Mouse (Mus musculus): Measurements from ENCODE around the gene Olfr231. TPM values are rescaled to one million over a fixed set of nuclear protein-coding genes. Genes with fewer than 3 reads are reported as not detected.

Olfr231 gene
- polyA plus RNA-seq (2017; shearing (Covaris generic)): not detected

DNA sequence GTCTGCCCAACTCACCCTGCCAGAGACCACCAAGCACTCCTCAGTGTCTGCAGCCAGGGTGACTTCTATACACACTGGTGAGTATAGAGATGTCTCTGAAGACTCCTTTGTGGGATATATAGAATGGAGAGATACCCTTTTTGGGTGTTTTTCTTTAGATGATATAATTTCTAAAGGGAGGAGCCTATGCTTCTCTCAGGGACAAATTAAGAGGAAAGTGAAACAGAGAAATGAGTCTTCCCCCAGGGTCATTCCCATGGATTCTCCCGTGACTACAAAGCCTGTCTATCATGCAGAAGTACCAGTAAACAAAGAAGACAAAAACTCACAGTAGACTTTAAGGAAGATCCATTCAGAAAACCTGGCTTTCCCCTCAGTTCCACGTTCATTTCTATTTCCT, at the start of gene Olfr231:
Gene Olfr231, minus strand, starts transcription at position 101 of the 400 bp plus-strand sequence.

DNA sequence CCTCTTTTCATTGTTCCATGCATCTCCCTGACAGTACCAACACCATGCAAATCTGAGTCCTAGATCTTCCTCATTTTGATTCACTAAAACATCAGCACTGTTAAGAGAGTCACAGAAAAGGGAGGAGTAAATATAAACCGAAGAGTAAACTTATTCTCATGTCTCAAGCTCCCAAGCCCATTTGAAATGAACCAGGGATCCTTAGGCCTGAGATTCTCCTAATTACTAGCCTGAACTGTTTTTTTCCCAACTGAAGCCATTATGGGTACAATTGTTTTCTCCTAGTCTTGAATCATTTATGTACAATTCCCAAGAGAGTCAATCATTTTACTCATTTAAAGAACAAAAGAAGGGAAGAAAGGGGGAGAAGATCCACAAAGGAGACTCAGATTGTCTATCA, 34.4 kb upstream of the Olfr231 start, which contains the start of gene Olfr420:
Gene Olfr420, plus strand, starts transcription at position 301 of the 400 bp plus-strand sequence.

DNA sequence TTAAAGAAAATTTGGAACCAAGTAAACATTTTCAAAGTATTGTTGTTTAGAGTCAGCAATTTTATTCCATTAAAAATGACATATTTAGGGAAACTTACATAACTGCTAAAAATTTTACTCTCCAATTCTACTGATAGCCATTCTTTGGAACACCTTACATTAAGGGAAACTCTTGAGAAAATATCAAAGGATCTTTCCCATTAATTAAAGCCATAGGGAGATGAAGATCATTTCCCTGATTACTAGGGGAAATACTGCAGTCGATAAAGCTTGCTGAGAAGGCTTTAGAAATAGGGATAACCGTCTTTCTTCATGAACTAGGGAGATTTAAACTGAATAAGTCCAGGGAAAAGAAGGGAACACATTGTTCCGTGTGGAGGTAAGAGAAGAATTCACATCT, 10.3 kb upstream of the Olfr231 start, which contains the start of gene Olfr424:
Gene Olfr424, plus strand, starts transcription at position 301 of the 400 bp plus-strand sequence.

DNA sequence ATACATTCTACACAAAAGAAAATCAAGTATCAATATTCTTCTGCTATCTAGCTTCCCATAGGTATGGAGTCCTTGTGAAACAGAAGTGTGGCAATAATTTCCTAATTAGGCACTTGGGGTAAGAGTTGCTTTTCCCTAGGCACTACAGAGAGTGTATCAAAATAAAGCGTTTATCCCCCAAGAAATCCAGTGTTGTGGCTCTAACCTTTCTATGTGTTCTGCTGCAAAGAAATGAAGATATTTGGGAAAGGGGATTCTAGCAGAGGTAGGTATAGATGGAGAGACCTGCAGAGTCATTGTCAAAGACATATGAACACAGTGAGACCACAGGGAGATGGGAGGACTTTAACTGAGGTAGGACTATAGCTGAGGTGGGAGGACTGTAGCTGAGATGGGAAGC, 24.4 kb downstream of the Olfr231 start, which contains the start of gene Olfr427:
Gene Olfr427, plus strand, starts transcription at position 301 of the 400 bp plus-strand sequence.

DNA sequence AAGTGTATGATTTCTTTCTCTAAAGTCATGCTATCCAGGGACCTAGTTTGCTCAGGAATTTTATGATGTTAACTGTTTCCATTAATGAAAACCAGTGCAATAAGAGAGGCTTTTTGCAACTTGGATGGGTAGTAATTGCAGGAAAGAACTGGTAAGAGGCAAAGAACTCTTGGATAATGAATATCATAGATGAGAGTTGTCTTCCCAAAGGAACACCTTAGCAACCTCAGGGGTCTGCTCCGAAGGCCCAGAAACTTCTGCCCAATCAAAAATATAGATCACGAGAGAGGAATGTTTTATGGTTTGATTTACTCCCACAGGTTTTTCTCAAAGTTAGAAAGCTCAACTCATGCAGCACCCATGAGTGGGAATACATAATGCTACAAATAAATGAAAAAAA, 36.9 kb downstream of the Olfr231 start, which contains the start of gene Olfr429:
Gene Olfr429, plus strand, starts transcription at position 301 of the 400 bp plus-strand sequence.

DNA sequence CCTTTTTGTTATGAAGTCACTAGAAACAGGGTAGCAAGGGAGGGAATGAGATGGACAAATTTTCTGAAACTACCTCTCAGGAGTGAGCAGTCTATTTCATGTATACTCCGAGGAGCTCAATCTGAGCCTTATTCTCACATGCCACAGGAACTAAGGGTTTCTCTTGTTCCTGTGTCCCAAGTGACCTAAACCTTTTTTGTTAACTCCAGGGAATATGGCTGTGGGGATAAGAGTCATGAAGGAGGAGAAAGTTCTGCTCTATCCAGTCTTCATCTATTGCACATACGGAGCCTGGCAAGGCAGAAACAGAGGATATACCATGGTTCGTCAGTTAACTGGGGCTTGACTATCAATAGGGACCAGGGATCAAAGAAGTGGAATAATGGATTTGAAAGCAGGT, 54.7 kb downstream of the Olfr231 start, which contains the start of gene Olfr430:
Gene Olfr430, plus strand, starts transcription at position 301 of the 400 bp plus-strand sequence.

Other genes starting within 250 kb of the Olfr231 start
- 3.9 TPM for gene Ifi211, start 208.1 kb downstream of the Olfr231 start, polyA plus RNA-seq (2017; shearing (Covaris generic))
- 575 TPM for gene Mndal, start 178.7 kb downstream of the Olfr231 start, polyA plus RNA-seq (2017; shearing (Covaris generic))
- gene Ifi203, start 178.5 kb downstream of the Olfr231 start, polyA plus RNA-seq (2017; shearing (Covaris generic)): 508 TPM
- not detected for gene Ifi202b, start 138.4 kb downstream of the Olfr231 start, polyA plus RNA-seq (2017; shearing (Covaris generic))
- 0.45 TPM for gene Ifi205, start 89.4 kb downstream of the Olfr231 start, polyA plus RNA-seq (2017; shearing (Covaris generic))
- gene Olfr433, start 80.5 kb downstream of the Olfr231 start, polyA plus RNA-seq (2017; shearing (Covaris generic)): not detected
- not detected for gene Olfr432, start 72.0 kb downstream of the Olfr231 start, polyA plus RNA-seq (2017; shearing (Covaris generic))
- not detected for gene Olfr430, start 54.6 kb downstream of the Olfr231 start, polyA plus RNA-seq (2017; shearing (Covaris generic))
- gene Olfr429, start 36.8 kb downstream of the Olfr231 start, polyA plus RNA-seq (2017; shearing (Covaris generic)): not detected
- not detected for gene Olfr427, start 24.3 kb downstream of the Olfr231 start, polyA plus RNA-seq (2017; shearing (Covaris generic))
- not detected for gene Olfr424, start 10.4 kb upstream of the Olfr231 start, polyA plus RNA-seq (2017; shearing (Covaris generic))
- gene Olfr420, start 34.5 kb upstream of the Olfr231 start, polyA plus RNA-seq (2017; shearing (Covaris generic)): not detected
- gene Spta1, start 51.6 kb upstream of the Olfr231 start, polyA plus RNA-seq (2017; shearing (Covaris generic)): 0.22 TPM
- not detected for gene Olfr419, start 130.9 kb upstream of the Olfr231 start, polyA plus RNA-seq (2017; shearing (Covaris generic))
- gene Mptx1, start 209.4 kb upstream of the Olfr231 start, polyA plus RNA-seq (2017; shearing (Covaris generic)): not detected
- gene Olfr417, start 244.0 kb upstream of the Olfr231 start, polyA plus RNA-seq (2017; shearing (Covaris generic)): not detected